Mouse (Mus musculus) spleen, adult 2 months (tissue): ENCODE results near the gene Car6. TPM values are rescaled to one million over a fixed set of nuclear protein-coding genes. Genes with fewer than 3 reads are reported as not detected.

Experiments used
- DNase-seq, 2 experiments: peaks; one replicate each; pipeline versions ENCODE4 v3.0.0 to v3.0.0-alpha.2; 2012 to 2021; ENCODE audit warnings: low spot score in 2 of 2, low read depth in 1 of 2
- H3K27ac ChIP-seq: fragments of 200-500 bp; 2 replicates; pipeline ENCODE4 v1.5.1; 2012; ENCODE audit warnings: low read length, inconsistent platforms; ENCODE audit not compliant: insufficient read depth
- H3K27me3 ChIP-seq: fragments of 200-500 bp; 2 replicates; pipeline ENCODE4 v1.6.1; 2012; ENCODE audit warnings: mild to moderate bottlenecking, moderate library complexity, low read length, inconsistent platforms; ENCODE audit not compliant: control insufficient read depth, insufficient read depth
- H3K36me3 ChIP-seq: fragments of 200-500 bp; 2 replicates; pipeline ENCODE4 v1.6.1; 2012; ENCODE audit warnings: mild to moderate bottlenecking, low read length, inconsistent platforms; ENCODE audit not compliant: control insufficient read depth, insufficient read depth
- H3K4me1 ChIP-seq: fragments of 200-500 bp; 2 replicates; pipeline ENCODE4 v1.6.1; 2011; ENCODE audit warnings: inconsistent platforms; ENCODE audit not compliant: control insufficient read depth, insufficient read depth, insufficient read length
- H3K4me3 ChIP-seq: fragments of 200-500 bp; 2 replicates; pipeline ENCODE4 v1.5.1; 2011; ENCODE audit warnings: mild to moderate bottlenecking, inconsistent platforms; ENCODE audit not compliant: insufficient read depth, insufficient read length; ENCODE audit errors: extremely low read depth
- CTCF ChIP-seq: fragments of 200-500 bp; IDR thresholded peaks from 2 replicates; pipeline ENCODE4 v1.5.1; 2011; ENCODE audit warnings: mild to moderate bottlenecking, inconsistent platforms; ENCODE audit not compliant: insufficient read depth, insufficient read length, insufficient replicate concordance; ENCODE audit errors: extremely low read depth
- POLR2A ChIP-seq: fragments of 200-500 bp; IDR thresholded peaks from 2 replicates; pipeline ENCODE4 v1.6.1; 2011; ENCODE audit warnings: low read depth, low read length, inconsistent platforms
- WGBS: fragments of 180-500 bp; shearing (Covaris S2); methylation state at CpG from one replicate; pipeline ENCODE4 v1.1.7; 2018; 5-methylcytosine and 5-hydroxymethylcytosine counted together
- polyA plus RNA-seq: library from polyadenylated mRNA; depleted of rRNA; stranded (reverse); fragments of >200 nt; gene quantifications from 2 replicates; pipeline ENCODE4 v1.2.3, GENCODE M21; 2012

Gene Car6
- polyA plus RNA-seq, 1 experiment: not detected

DNA sequence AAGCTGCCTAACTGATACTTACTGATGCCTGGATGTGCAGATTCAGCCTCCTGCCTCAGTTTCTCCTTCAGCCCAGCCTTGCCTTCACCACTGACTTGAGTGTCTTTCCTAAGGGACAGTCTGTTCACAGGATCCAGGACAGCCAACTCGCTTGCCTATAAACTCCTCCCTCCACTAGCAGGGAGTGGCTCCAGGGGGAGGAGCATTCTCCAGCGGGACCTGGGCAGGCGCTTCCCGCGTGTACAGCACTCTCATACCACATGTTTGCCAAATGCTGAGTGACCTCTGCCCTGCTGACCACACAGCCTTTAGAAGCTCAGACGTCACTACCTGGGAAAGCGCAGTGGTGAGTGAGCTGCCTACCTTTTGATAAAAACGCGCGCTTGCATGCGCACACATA, 19.5 kb upstream of the Car6 start:
- Histone ChIP-seq H3K4me3 (no peak overlapping the region), H3K36me3 (no peaks in the 10 kb centered on the region), H3K27me3 (no peaks in the 10 kb centered on the region), H3K4me1 (no peaks in the 10 kb centered on the region), H3K27ac (no peak overlapping the region)
- no peak for TF ChIP-seq CTCF
- no peak for DNase-seq
- 63% methylated on average over 11 of the region's 11 CpGs for WGBS

GRCm38 (mm10) chr4:150219501-150220292, 18.6 kb upstream of the Car6 start:
- Histone ChIP-seq H3K27ac (no peak overlapping the region), H3K27me3 (no peaks in the 10 kb centered on the region)
- TF ChIP-seq POLR2A (no peak), CTCF (peak; percentile 47; the same call in 1 of the 2 replicates)

GRCm38 (mm10) chr4:150217935-150218334, 16.8 kb upstream of the Car6 start:
- no peak overlapping the region for H3K4me3 ChIP-seq

More at GRCm38 (mm10) chr4:150219501-150220292, 18.6 kb upstream of the Car6 start:
- Histone ChIP-seq H3K4me1 (no peaks in the 10 kb centered on the region), H3K36me3 (no peaks in the 10 kb centered on the region), H3K4me3 (no peak overlapping the region)
- peak in 1 of 2 experiments; percentile 57 for DNase-seq
- WGBS: 71% methylated on average over 9 of the region's 9 CpGs

GRCm38 (mm10) chr4:150217042-150217554, 16.0 kb upstream of the Car6 start:
- TF ChIP-seq CTCF (no peak), POLR2A (no peak)
- H3K27ac ChIP-seq: no peak overlapping the region
- 44% methylated on average over 5 of the region's 5 CpGs for WGBS
- no peak overlapping the region for H3K4me3 ChIP-seq
- peaks cover 3% of the 10 kb centered on the region; the same call in 1 of the 2 replicates for H3K4me1 ChIP-seq
- DNase-seq: no peak
- H3K27me3 ChIP-seq: no peaks in the 10 kb centered on the region
- no peaks in the 10 kb centered on the region for H3K36me3 ChIP-seq

More at GRCm38 (mm10) chr4:150217935-150218334, 16.8 kb upstream of the Car6 start:
- H3K4me1 ChIP-seq: peaks cover under 1% of the 10 kb centered on the region; the same call in 1 of the 2 replicates
- DNase-seq: no peak
- no peak for TF ChIP-seq POLR2A
- TF ChIP-seq CTCF: no peak
- no peaks in the 10 kb centered on the region for H3K36me3 ChIP-seq
- WGBS: 87% methylated on average over 1 of the region's 1 CpGs
- H3K27me3 ChIP-seq: no peaks in the 10 kb centered on the region
- no peak overlapping the region for H3K27ac ChIP-seq

GRCm38 (mm10) chr4:150216423-150216822, 15.3 kb upstream of the Car6 start:
- no peak for TF ChIP-seq CTCF
- TF ChIP-seq POLR2A: no peak
- 87% methylated on average over 6 of the region's 6 CpGs for WGBS
- peaks cover 3% of the 10 kb centered on the region; the same call in 1 of the 2 replicates for H3K4me1 ChIP-seq
- no peak overlapping the region for H3K4me3 ChIP-seq
- H3K36me3 ChIP-seq: no peaks in the 10 kb centered on the region
- no peak for DNase-seq
- no peaks in the 10 kb centered on the region for H3K27me3 ChIP-seq
- no peak overlapping the region for H3K27ac ChIP-seq

GRCm38 (mm10) chr4:150213910-150214309, 12.8 kb upstream of the Car6 start:
- Histone ChIP-seq H3K27me3 (no peaks in the 10 kb centered on the region), H3K27ac (no peak overlapping the region), H3K36me3 (no peaks in the 10 kb centered on the region), H3K4me1 (peaks cover 3% of the 10 kb centered on the region; the same call in 1 of the 2 replicates), H3K4me3 (no peak overlapping the region)
- WGBS: 71% methylated on average over 5 of the region's 5 CpGs
- no peak for TF ChIP-seq CTCF
- no peak for TF ChIP-seq POLR2A
- no peak for DNase-seq

DNA sequence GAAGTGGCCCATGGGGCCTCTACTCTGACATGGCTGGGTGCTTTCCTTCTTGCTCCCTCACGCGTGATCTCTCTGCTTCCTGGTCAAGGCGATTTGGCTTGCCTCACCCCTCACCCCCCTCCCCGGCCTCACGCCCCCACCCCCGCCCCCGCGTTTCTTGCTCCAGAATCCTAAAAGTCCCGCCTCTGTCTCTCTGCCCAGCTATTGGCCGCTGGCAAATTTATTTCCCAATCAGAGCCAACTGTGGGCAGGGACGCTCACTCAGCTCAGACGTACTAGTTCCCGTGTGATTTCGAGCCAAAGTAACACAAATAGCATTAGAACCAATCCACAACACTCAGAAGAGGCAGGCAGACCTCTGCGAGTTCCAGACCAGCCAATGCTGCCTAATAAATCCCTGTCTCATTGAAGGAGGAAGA, 11.4 kb upstream of the Car6 start:
- WGBS: 4% methylated on average over 15 of the region's 15 CpGs
- no peaks in the 10 kb centered on the region for H3K36me3 ChIP-seq
- H3K4me1 ChIP-seq: peaks cover 3% of the 10 kb centered on the region; the same call in 1 of the 2 replicates
- no peak for TF ChIP-seq CTCF
- no peak for TF ChIP-seq POLR2A
- H3K27me3 ChIP-seq: no peaks in the 10 kb centered on the region
- peak overlapping the region; percentile 25; the same call in 1 of the 2 replicates for H3K4me3 ChIP-seq
- peak overlapping the region; percentile 71 for H3K27ac ChIP-seq
- DNase-seq: peak; percentile 34 to 53
